Mouse (Mus musculus): Measurements from ENCODE around the gene Stau1.

DNA sequence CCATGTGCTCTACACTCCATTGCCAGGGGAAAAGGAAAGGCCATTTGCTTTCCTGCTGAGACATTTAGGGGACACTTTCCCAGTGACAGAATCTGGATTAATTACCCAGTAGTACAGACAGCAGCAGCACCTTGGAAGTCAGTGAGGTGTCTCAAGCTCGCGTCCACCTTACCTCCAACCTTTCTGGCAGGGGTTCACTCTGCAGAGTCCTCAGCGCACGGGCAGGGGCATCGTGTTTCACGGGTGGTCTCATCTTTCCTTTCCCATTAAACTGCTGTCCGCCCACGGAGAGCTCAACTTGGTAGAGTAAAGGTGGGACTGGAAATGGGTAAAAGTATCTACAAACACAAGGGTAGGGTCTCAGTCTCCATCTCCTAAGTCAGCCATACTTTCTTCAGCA is 32.8 kb downstream of the Stau1 start:
- no peak for TF ChIP-seq CTCF (IDR thresholded peaks at IDR 0.05; ENCODE audit: low read depth, low read length)
- TF ChIP-seq POLR2A (IDR thresholded peaks at IDR 0.05; ENCODE audit: borderline replicate concordance, low read depth, low read length) = no peak

Measured in bone marrow macrophage, adult 2 months (primary cell).